Mouse (Mus musculus) forebrain, postnatal 0 days (tissue): ENCODE results near the gene Cmtm4. TPM values are rescaled to one million over a fixed set of nuclear protein-coding genes. Genes with fewer than 3 reads are reported as not detected.
A peak's percentile ranks its signal among the peaks of the same experiment; 100 is the strongest.

Experiments
- ATAC-seq: fragments of 200-750 bp; cut with Nextera tagmentation; 2 replicates; pipeline ENCODE4 v1.8.0; 2017; ENCODE audit warnings: mild to moderate bottlenecking, moderate library complexity
- DNase-seq: peaks from one replicate; pipeline ENCODE4 v3.0.0-alpha.2; 2015
- H3K27ac ChIP-seq: fragments of 300-500 bp; sonication (generic); 2 replicates; pipeline ENCODE4 v1.5.1; 2014; ENCODE audit warnings: low read depth, mild to moderate bottlenecking, antibody characterized with exemption, low read length, moderate library complexity, mixed read lengths
- H3K27me3 ChIP-seq: fragments of 300-500 bp; sonication (generic); 2 replicates; pipeline ENCODE4 v1.6.1; 2014; ENCODE audit warnings: mild to moderate bottlenecking, low read length, mixed read lengths; ENCODE audit not compliant: insufficient read depth
- H3K36me3 ChIP-seq: fragments of 300-500 bp; sonication (generic); 2 replicates; pipeline ENCODE4 v1.6.1; 2014; ENCODE audit warnings: mild to moderate bottlenecking, moderate library complexity; ENCODE audit not compliant: insufficient read depth
- H3K4me1 ChIP-seq: fragments of 300-500 bp; sonication (generic); 2 replicates; pipeline ENCODE4 v1.6.1; 2014; ENCODE audit warnings: antibody characterized with exemption; ENCODE audit not compliant: insufficient read depth
- H3K4me2 ChIP-seq: fragments of 300-500 bp; sonication (generic); 2 replicates; pipeline ENCODE4 v1.6.1; 2014; ENCODE audit warnings: low read depth, mild to moderate bottlenecking, moderate library complexity
- H3K4me3 ChIP-seq: fragments of 300-500 bp; sonication (generic); 2 replicates; pipeline ENCODE4 v1.5.1; 2014; ENCODE audit warnings: low read depth, low read length, mixed read lengths
- H3K9ac ChIP-seq: fragments of 300-500 bp; sonication (generic); 2 replicates; pipeline ENCODE4 v1.6.1; 2014; ENCODE audit warnings: mild to moderate bottlenecking
- H3K9me3 ChIP-seq: fragments of 300-500 bp; sonication (generic); 2 replicates; pipeline ENCODE4 v1.6.1; 2016; ENCODE audit warnings: low read length
- CTCF ChIP-seq: sonication (generic); IDR thresholded peaks from 2 replicates; pipeline ENCODE4 v1.5.1; 2016; ENCODE audit warnings: antibody characterized with exemption, control low read depth, low read depth
- WGBS: fragments of 180-500 bp; shearing (Covaris S2); extraction: QIAGEN DNeasy Blood & Tissue Kit; methylation state at CpG from one replicate; pipeline ENCODE4 v1.1.7; 2014; 5-methylcytosine and 5-hydroxymethylcytosine counted together
- polyA plus RNA-seq: library from polyadenylated mRNA; unstranded; fragments of >200 nt; fragmentation: Nextera tagmentation; extraction: Ambion mirVana; gene quantifications from 2 replicates; pipeline ENCODE4 v1.2.1, GENCODE M21; 2015
- total RNA-seq: library from RNA; depleted of rRNA; stranded (reverse); fragments of >200 nt; gene quantifications from 2 replicates; pipeline ENCODE4 v1.2.3, GENCODE M21; 2014

Gene Cmtm4
- total and polyA plus RNA-seq, 2 experiments from 2014 or later: 2.3 to 35.1 TPM

- no peaks in the 10 kb centered on the region for H3K9me3 ChIP-seq
- H3K27ac ChIP-seq: no peak overlapping the region
- 69% methylated on average over 3 of the region's 3 CpGs for WGBS
- peak; percentile 41 for TF ChIP-seq CTCF
- DNase-seq (no peak), ATAC-seq (no peak)
- no peaks in the 10 kb centered on the region for H3K36me3 ChIP-seq
- no peaks in the 10 kb centered on the region for H3K4me1 ChIP-seq
- no peak overlapping the region for H3K4me3 ChIP-seq
- no peak overlapping the region for H3K9ac ChIP-seq
- H3K27me3 ChIP-seq: no peaks in the 10 kb centered on the region
- no peak overlapping the region for H3K4me2 ChIP-seq
Measured at GRCm38 (mm10) chr8:104403596-104403995, 8.0 kb upstream of the Cmtm4 start.

DNA sequence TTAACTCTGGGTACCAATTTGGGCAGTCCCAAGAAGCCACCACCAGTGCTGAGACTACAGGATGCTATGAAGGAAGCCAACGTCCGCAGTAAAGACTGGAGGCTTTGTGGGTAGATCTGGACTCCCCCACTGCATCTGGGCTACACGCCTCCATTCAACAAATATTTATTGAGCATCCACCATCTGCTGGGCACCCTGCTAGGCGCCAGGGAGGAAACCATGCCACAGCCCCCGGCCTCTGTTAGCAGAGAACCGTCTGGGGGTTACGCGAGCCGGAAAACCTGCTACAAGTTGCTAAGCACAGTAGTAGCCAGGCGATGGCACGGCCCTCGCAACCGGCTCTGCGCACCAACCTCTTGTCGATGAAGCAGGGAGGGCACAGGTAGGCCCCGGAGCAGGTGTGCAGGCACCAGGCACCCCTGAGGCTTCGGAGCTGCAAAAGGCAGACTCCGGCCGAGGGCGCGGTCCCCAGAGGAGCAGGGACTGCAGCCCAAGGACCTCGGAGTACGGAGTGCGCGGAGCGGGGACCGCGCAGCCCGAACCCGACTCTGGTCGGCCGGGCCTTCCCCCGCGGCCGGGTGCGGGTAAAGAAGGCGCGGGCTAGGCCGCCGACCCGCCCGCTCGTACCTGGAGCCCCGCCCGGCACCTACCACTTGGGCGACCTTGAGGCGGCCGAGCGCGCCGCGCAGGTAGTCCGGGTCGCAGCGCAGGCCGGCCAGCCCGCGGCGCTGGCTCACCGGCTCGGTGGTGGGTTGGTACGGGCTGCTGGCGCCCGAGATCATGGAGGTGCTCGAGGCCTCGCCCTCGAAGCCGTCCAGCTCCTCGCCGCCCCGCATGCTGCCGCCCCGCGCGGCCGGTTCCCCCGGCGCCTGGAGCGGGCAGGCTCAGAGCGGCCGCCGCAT is 555 bp downstream of the Cmtm4 start:
- DNase-seq (peak; percentile 53), ATAC-seq (peak; percentile 77)
- Histone ChIP-seq H3K4me1 (peaks cover 9% of the 10 kb centered on the region; the same call in 1 of the 2 replicates), H3K27ac (peak overlapping the region; percentile 79), H3K9ac (peak overlapping the region; percentile 81), H3K4me3 (peak overlapping the region; percentile 81), H3K36me3 (no peaks in the 10 kb centered on the region), H3K27me3 (no peaks in the 10 kb centered on the region), H3K9me3 (no peaks in the 10 kb centered on the region), H3K4me2 (peak overlapping the region; percentile 84)
- no peak for TF ChIP-seq CTCF
- WGBS: 8% methylated on average over 66 of the region's 82 CpGs

GRCm38 (mm10) chr8:104393767-104394166 is 1.8 kb downstream of the Cmtm4 start:
- H3K9ac ChIP-seq: no peak overlapping the region
- H3K4me2 ChIP-seq: peak overlapping the region; percentile 84
- no peaks in the 10 kb centered on the region for H3K36me3 ChIP-seq
- H3K4me1 ChIP-seq: peaks cover 9% of the 10 kb centered on the region; the same call in 1 of the 2 replicates
- peak overlapping the region; percentile 81; the same call in 1 of the 2 replicates for H3K4me3 ChIP-seq
- no peak for DNase-seq
- H3K9me3 ChIP-seq: no peaks in the 10 kb centered on the region
- no peaks in the 10 kb centered on the region for H3K27me3 ChIP-seq
- ATAC-seq: no peak
- no peak overlapping the region for H3K27ac ChIP-seq
- no peak for TF ChIP-seq CTCF
- WGBS: 73% methylated on average over 6 of the region's 6 CpGs

GRCm38 (mm10) chr8:104393139-104393538 is 2.5 kb downstream of the Cmtm4 start:
- WGBS: 94% methylated on average over 7 of the region's 7 CpGs
- Histone ChIP-seq H3K4me1 (peaks cover 9% of the 10 kb centered on the region; the same call in 1 of the 2 replicates), H3K4me3 (no peak overlapping the region), H3K36me3 (no peaks in the 10 kb centered on the region), H3K27me3 (no peaks in the 10 kb centered on the region), H3K9ac (no peak overlapping the region), H3K4me2 (no peak overlapping the region), H3K9me3 (no peaks in the 10 kb centered on the region), H3K27ac (no peak overlapping the region)
- DNase-seq (no peak), ATAC-seq (no peak)
- TF ChIP-seq CTCF: no peak

GRCm38 (mm10) chr8:104390245-104390644 is 5.4 kb downstream of the Cmtm4 start:
- H3K4me1 ChIP-seq: peaks cover 12% of the 10 kb centered on the region; the same call in 1 of the 2 replicates
- TF ChIP-seq CTCF: no peak
- no peak overlapping the region for H3K4me3 ChIP-seq
- WGBS: 72% methylated on average over 8 of the region's 8 CpGs
- H3K27ac ChIP-seq: no peak overlapping the region
- ATAC-seq (no peak), DNase-seq (no peak)
- no peaks in the 10 kb centered on the region for H3K9me3 ChIP-seq
- H3K36me3 ChIP-seq: no peaks in the 10 kb centered on the region
- H3K4me2 ChIP-seq: no peak overlapping the region
- H3K27me3 ChIP-seq: no peaks in the 10 kb centered on the region
- H3K9ac ChIP-seq: no peak overlapping the region

GRCm38 (mm10) chr8:104387980-104388379 is 7.6 kb downstream of the Cmtm4 start:
- 79% methylated on average over 2 of the region's 2 CpGs for WGBS
- Histone ChIP-seq H3K27me3 (no peaks in the 10 kb centered on the region), H3K36me3 (no peaks in the 10 kb centered on the region), H3K27ac (no peak overlapping the region), H3K9me3 (no peaks in the 10 kb centered on the region), H3K4me3 (no peak overlapping the region), H3K4me1 (0 out of 2 replicates have a peak, but pooled peaks cover 3% of the 10 kb centered on the region), H3K9ac (no peak overlapping the region), H3K4me2 (no peak overlapping the region)
- DNase-seq (no peak), ATAC-seq (no peak)
- TF ChIP-seq CTCF: no peak

GRCm38 (mm10) chr8:104387501-104387900 is 8.1 kb downstream of the Cmtm4 start:
- no peak for TF ChIP-seq CTCF
- Histone ChIP-seq H3K4me2 (no peak overlapping the region), H3K4me1 (0 out of 2 replicates have a peak, but pooled peaks cover 3% of the 10 kb centered on the region), H3K4me3 (no peak overlapping the region), H3K27me3 (no peaks in the 10 kb centered on the region), H3K36me3 (no peaks in the 10 kb centered on the region), H3K9me3 (no peaks in the 10 kb centered on the region), H3K9ac (no peak overlapping the region), H3K27ac (no peak overlapping the region)
- DNase-seq (no peak), ATAC-seq (no peak)
- WGBS: 67% methylated on average over 7 of the region's 7 CpGs
